Mouse (Mus musculus): ENCODE results near the gene Atxn7l3.
"Not testable (repeated sequence)": the region's sequence is repeated elsewhere in the genome, so short reads cannot be mapped to it uniquely, and the experiment has no call there.

The Atxn7l3 gene

GRCm38 (mm10) chr11:102294887-102295597 is 1.4 kb downstream of the Atxn7l3 start:
- ATAC-seq (ENCODE audit: low TSS enrichment): peak; percentile 17; the same call in 1 of the 2 replicates

GRCm38 (mm10) chr11:102294416-102294815 is 2.0 kb downstream of the Atxn7l3 start:
- ATAC-seq (ENCODE audit: low TSS enrichment): no peak

GRCm38 (mm10) chr11:102293971-102294370 is 2.5 kb downstream of the Atxn7l3 start:
- ATAC-seq (ENCODE audit: low TSS enrichment): no peak

- ATAC-seq (ENCODE audit: low TSS enrichment): no peak
Observed at GRCm38 (mm10) chr11:102291051-102291535, 5.3 kb downstream of the Atxn7l3 start.

GRCm38 (mm10) chr11:102290141-102290540 is 6.3 kb downstream of the Atxn7l3 start:
- ATAC-seq (ENCODE audit: low TSS enrichment): no peak

GRCm38 (mm10) chr11:102289511-102290100 is 6.8 kb downstream of the Atxn7l3 start:
- ATAC-seq (ENCODE audit: low TSS enrichment): no peak

GRCm38 (mm10) chr11:102288913-102289312 is 7.5 kb downstream of the Atxn7l3 start:
- no peak for ATAC-seq (ENCODE audit: low TSS enrichment)

- no peak for ATAC-seq (ENCODE audit: low TSS enrichment)
Observed at GRCm38 (mm10) chr11:102288027-102288804, 8.2 kb downstream of the Atxn7l3 start.

GRCm38 (mm10) chr11:102287485-102287884 is 8.9 kb downstream of the Atxn7l3 start:
- ATAC-seq (ENCODE audit: low TSS enrichment): no peak

- ATAC-seq (ENCODE audit: low TSS enrichment): peak; percentile 35
Observed at GRCm38 (mm10) chr11:102285095-102285834, 11.2 kb downstream of the Atxn7l3 start.

GRCm38 (mm10) chr11:102284501-102285094 is 11.8 kb downstream of the Atxn7l3 start, which contains the start of gene Tmub2:
Tmub2 (plus strand) TSS chr11:102284931.
- ATAC-seq (ENCODE audit: low TSS enrichment): peak; percentile 89

GRCm38 (mm10) chr11:102283922-102284321 is 12.5 kb downstream of the Atxn7l3 start:
- no peak for ATAC-seq (ENCODE audit: low TSS enrichment)

- ATAC-seq (ENCODE audit: low TSS enrichment): not testable (repeated sequence)
Observed at GRCm38 (mm10) chr11:102280267-102280666, 16.2 kb downstream of the Atxn7l3 start.

- no peak for ATAC-seq (ENCODE audit: low TSS enrichment)
Observed at GRCm38 (mm10) chr11:102279595-102279994, 16.8 kb downstream of the Atxn7l3 start.

GRCm38 (mm10) chr11:102277754-102278153 is 18.7 kb downstream of the Atxn7l3 start:
- no peak for ATAC-seq (ENCODE audit: low TSS enrichment)

GRCm38 (mm10) chr11:102276411-102276915 is 20.0 kb downstream of the Atxn7l3 start:
- peak; percentile 52; the same call in 1 of the 2 replicates for ATAC-seq (ENCODE audit: low TSS enrichment)

- no peak for ATAC-seq (ENCODE audit: low TSS enrichment)
Observed at GRCm38 (mm10) chr11:102268520-102269244, 27.7 kb downstream of the Atxn7l3 start, which contains the start of gene Asb16. Asb16 (plus strand) TSS chr11:102268743.

- peak; percentile 91 for ATAC-seq (ENCODE audit: low TSS enrichment)
Observed at GRCm38 (mm10) chr11:102267480-102267879, 29.0 kb downstream of the Atxn7l3 start.

GRCm38 (mm10) chr11:102266631-102267355 is 29.6 kb downstream of the Atxn7l3 start:
- no peak for ATAC-seq (ENCODE audit: low TSS enrichment)
